Mouse (Mus musculus): ENCODE data around the gene P4hb.

GRCm38 (mm10) chr11:120600716-120601115, 27.7 kb upstream of the P4hb start:
- TF ChIP-seq POLR2A (IDR thresholded peaks at IDR 0.05; ENCODE audit: low read depth, low read length): no peak
- TF ChIP-seq CTCF (IDR thresholded peaks at IDR 0.05; ENCODE audit: extremely low read depth, insufficient read length, insufficient replicate concordance, low read depth, low read length): no peak
